Mouse (Mus musculus) layer of hippocampus, adult 8-10 months (tissue): ENCODE measurements at regions not wholly inside any gene's neighbourhood (a gene's known extent, or its start where the extent isn't known, plus 50 kb on each side); places are given as distances from the start of the nearest gene placed in this dataset.
"Not testable (repeated sequence)": the region's sequence is repeated elsewhere in the genome, so short reads cannot be mapped to it uniquely, and the experiment has no call there.

Experiments used
- DNase-seq, 2 experiments: peaks; one replicate each; pipeline ENCODE4 v3.0.0; 2022; ENCODE audit warnings: low spot score in 2 of 2

GRCm38 (mm10) chr7:73251187-73251740, 124.0 kb upstream of the Rgma start:
- DNase-seq: no peak

- not testable (repeated sequence) for DNase-seq
These were observed 120.3 kb upstream of the Rgma start for GRCm38 (mm10) chr7:73254972-73255371.

GRCm38 (mm10) chr7:73260140-73260539, 115.2 kb upstream of the Rgma start:
- DNase-seq: no peak

- no peak for DNase-seq
These were observed 113.6 kb upstream of the Rgma start for GRCm38 (mm10) chr7:73261750-73262149.

- DNase-seq: no peak
These were observed 112.8 kb upstream of the Rgma start for GRCm38 (mm10) chr7:73262526-73262925.

- DNase-seq: no peak
These were observed 105.7 kb upstream of the Rgma start for GRCm38 (mm10) chr7:73269626-73270025.

- no peak for DNase-seq
These were observed 102.5 kb upstream of the Rgma start for GRCm38 (mm10) chr7:73272787-73273186.

GRCm38 (mm10) chr7:73275814-73276271, 99.5 kb upstream of the Rgma start:
- DNase-seq: no peak

GRCm38 (mm10) chr7:73278616-73279015, 96.7 kb upstream of the Rgma start:
- no peak for DNase-seq

GRCm38 (mm10) chr7:73279936-73280445, 95.3 kb upstream of the Rgma start:
- no peak for DNase-seq

- DNase-seq: no peak
These were observed 89.1 kb upstream of the Rgma start for GRCm38 (mm10) chr7:73286244-73286643.

- DNase-seq: no peak
These were observed 82.0 kb upstream of the Rgma start for GRCm38 (mm10) chr7:73293337-73293736.

- no peak for DNase-seq
These were observed 80.9 kb upstream of the Rgma start for GRCm38 (mm10) chr7:73294399-73294798.

GRCm38 (mm10) chr7:73302501-73302900, 72.8 kb upstream of the Rgma start:
- no peak for DNase-seq

- no peak for DNase-seq
These were observed 71.5 kb upstream of the Rgma start for GRCm38 (mm10) chr7:73303818-73304217.

- DNase-seq: no peak
These were observed 70.5 kb upstream of the Rgma start for GRCm38 (mm10) chr7:73304799-73305198.

GRCm38 (mm10) chr7:73305286-73305975, 69.9 kb upstream of the Rgma start:
- DNase-seq: no peak

- no peak for DNase-seq
These were observed 69.0 kb upstream of the Rgma start for GRCm38 (mm10) chr7:73306296-73306695.

- DNase-seq: no peak
These were observed 68.6 kb upstream of the Rgma start for GRCm38 (mm10) chr7:73306728-73307127.

GRCm38 (mm10) chr7:73307586-73308490, 67.5 kb upstream of the Rgma start:
- no peak for DNase-seq

- no peak for DNase-seq
These were observed 66.3 kb upstream of the Rgma start for GRCm38 (mm10) chr7:73308981-73309380.

- no peak for DNase-seq
These were observed 65.3 kb upstream of the Rgma start for GRCm38 (mm10) chr7:73310056-73310455.
